Mouse (Mus musculus): ENCODE results near the gene Olfr492. TPM values are rescaled to one million over a fixed set of nuclear protein-coding genes. Genes with fewer than 3 reads are reported as not detected.

Gene Olfr492
- total RNA-seq (2022) = not detected

DNA sequence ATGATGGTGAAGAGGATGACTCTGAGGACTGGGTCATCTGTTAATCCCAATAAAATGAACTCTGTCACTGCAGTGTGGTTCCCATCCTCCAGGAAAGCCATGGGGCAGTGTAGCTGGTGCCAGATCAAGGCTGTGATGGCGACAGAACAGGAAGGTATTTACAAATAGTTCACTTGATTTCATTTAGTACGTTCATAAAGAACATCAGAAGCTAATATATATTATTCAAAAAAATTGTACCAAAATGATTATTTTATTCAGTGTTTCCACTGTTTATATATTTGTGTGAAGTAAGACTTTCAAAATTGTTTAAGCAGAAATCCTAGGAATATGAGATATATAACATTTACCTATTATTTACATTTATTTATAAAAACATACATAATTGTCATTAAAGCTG is at the start of gene Olfr492:
Gene Olfr492, minus strand, starts transcription at position 101 of the 400 bp plus-strand sequence.
- no peak for DNase-seq (ENCODE audit: low spot score in 2 of 2)

GRCm38 (mm10) chr7:108365035-108365434 is 41.6 kb upstream of the Olfr492 start, which contains the start of gene Olfr494:
Gene Olfr494 (plus strand): TSS chr7:108365335.
- no peak for DNase-seq (ENCODE audit: low spot score in 2 of 2)

DNA sequence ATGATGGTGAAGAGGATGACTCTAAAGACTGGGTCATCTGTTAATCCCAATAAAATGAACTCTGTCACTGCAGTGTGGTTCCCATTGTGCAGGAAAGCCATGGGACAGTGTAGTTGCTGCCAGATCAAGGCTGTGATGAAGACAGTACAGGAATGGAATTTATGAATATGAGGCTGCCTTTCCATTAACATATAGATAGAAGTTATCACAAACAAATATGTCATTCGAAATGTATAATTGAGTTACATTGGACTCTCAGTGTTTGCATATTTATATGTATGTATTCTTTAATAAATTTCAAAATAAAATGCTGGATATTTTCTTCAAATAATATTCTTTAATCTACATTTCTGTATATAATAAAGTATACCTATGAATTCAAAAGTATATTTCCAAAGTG is 23.4 kb upstream of the Olfr492 start, which contains the start of gene Olfr493:
Gene Olfr493, minus strand, starts transcription at position 101 of the 400 bp plus-strand sequence.
- no peak for DNase-seq (ENCODE audit: low spot score in 2 of 2)

DNA sequence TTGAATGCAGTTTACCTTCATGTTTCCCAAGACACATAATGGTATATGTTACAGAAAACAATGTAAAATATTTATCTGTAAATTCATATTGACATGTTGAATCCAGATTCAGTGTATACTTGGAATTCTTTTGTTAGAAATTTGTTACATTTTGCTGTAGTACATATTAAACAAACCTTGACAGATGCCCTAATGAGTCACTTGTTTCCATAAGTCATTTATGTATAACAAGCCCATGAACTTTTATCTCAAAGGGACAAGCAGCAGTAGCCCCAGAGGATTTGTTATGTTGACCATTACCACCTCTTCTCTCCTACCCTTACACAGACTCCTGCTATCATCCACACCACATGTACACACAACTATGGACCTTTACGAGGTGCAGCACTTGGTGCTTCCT is 10.3 kb downstream of the Olfr492 start, which contains the start of gene Olfr491:
Gene Olfr491, plus strand, starts transcription at position 301 of the 400 bp plus-strand sequence.
- no peak for DNase-seq (ENCODE audit: low spot score in 2 of 2)

DNA sequence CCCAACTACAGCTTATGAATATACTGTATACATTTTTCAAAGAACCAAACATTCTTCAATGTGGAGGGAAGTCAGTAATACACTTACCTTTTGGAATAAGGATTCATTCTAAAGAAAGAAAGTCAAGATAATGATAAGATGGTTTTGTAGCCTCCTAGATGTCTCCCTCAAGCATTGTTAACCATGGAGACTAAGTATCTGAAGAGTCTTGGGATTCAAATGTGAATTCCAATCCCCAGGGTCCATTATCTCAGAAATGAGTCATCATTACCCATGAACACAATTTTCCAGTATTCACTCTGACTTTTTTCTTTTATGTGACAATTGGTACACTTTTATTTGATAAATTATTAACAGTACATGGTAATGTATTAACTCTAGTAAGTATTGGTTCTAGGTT is 34.6 kb downstream of the Olfr492 start, which contains the start of gene Olfr490:
Gene Olfr490, minus strand, starts transcription at position 101 of the 400 bp plus-strand sequence.
- DNase-seq (ENCODE audit: low spot score in 2 of 2) = no peak

Other genes with a start within 250 kb of the Olfr492 start
- gene Olfr481, start 243.8 kb downstream of the Olfr492 start, total RNA-seq (2022) = not detected
- 1 to 10 TPM; 1.3 to 2.1 (median 1.9) TPM for gene Olfr482, start 226.1 kb downstream of the Olfr492 start, total RNA-seq (2022)
- gene Olfr483, start 222.8 kb downstream of the Olfr492 start, total RNA-seq (2022) = not detected
- gene Olfr484, start 196.2 kb downstream of the Olfr492 start, total RNA-seq (2022) = not detected
- not detected for gene Olfr485, start 163.8 kb downstream of the Olfr492 start, total RNA-seq (2022)
- not detected for gene Olfr486, start 150.9 kb downstream of the Olfr492 start, total RNA-seq (2022)
- gene Olfr487, start 109.0 kb downstream of the Olfr492 start, total RNA-seq (2022) = not detected
- not detected for gene Olfr488, start 65.3 kb downstream of the Olfr492 start, total RNA-seq (2022)
- not detected for gene Olfr490, start 34.7 kb downstream of the Olfr492 start, total RNA-seq (2022)
- gene Olfr491, start 10.2 kb downstream of the Olfr492 start, total RNA-seq (2022) = not detected
- not detected for gene Olfr493, start 23.3 kb upstream of the Olfr492 start, total RNA-seq (2022)
- not detected for gene Olfr494, start 41.7 kb upstream of the Olfr492 start, total RNA-seq (2022)
- gene Olfr495, start 69.5 kb upstream of the Olfr492 start, total RNA-seq (2022) = not detected
- gene Olfr497, start 96.7 kb upstream of the Olfr492 start, total RNA-seq (2022) = not detected
- not detected for gene Olfr498, start 141.7 kb upstream of the Olfr492 start, total RNA-seq (2022)
- not detected for gene Olfr502, start 201.4 kb upstream of the Olfr492 start, total RNA-seq (2022)
- gene Olfr503, start 220.9 kb upstream of the Olfr492 start, total RNA-seq (2022) = not detected
- gene Olfr504, start 242.1 kb upstream of the Olfr492 start, total RNA-seq (2022) = not detected